Mouse (Mus musculus) neural tube, embryonic 14.5 days (tissue): ENCODE results near the gene Mlc1. TPM values are rescaled to one million over a fixed set of nuclear protein-coding genes. Genes with fewer than 3 reads are reported as not detected.
A peak's percentile ranks its signal among the peaks of the same experiment; 100 is the strongest.

Experiments
- ATAC-seq: fragments of 200-750 bp; cut with Nextera tagmentation; 2 replicates; pipeline ENCODE4 v1.8.0; 2017; ENCODE audit warnings: low read depth, mild to moderate bottlenecking, moderate TSS enrichment, moderate library complexity
- H3K27ac ChIP-seq: fragments of 300-500 bp; sonication (generic); 2 replicates; pipeline ENCODE4 v1.5.1; 2014; ENCODE audit warnings: low read depth, mild to moderate bottlenecking, control low read depth, low read length, moderate library complexity, mixed read lengths
- H3K27me3 ChIP-seq: fragments of 300-500 bp; sonication (generic); 2 replicates; pipeline ENCODE4 v1.6.1; 2014; ENCODE audit warnings: low read length; ENCODE audit not compliant: control insufficient read depth, insufficient read depth
- H3K36me3 ChIP-seq: fragments of 300-500 bp; sonication (generic); 2 replicates; pipeline ENCODE4 v1.6.1; 2014; ENCODE audit warnings: low read length, mixed read lengths; ENCODE audit not compliant: control insufficient read depth, insufficient read depth
- H3K4me1 ChIP-seq: fragments of 300-500 bp; sonication (generic); 2 replicates; pipeline ENCODE4 v1.6.1; 2014; ENCODE audit warnings: low read length; ENCODE audit not compliant: control insufficient read depth, insufficient read depth
- H3K4me2 ChIP-seq: fragments of 300-500 bp; sonication (generic); 2 replicates; pipeline ENCODE4 v1.6.1; 2014; ENCODE audit warnings: mild to moderate bottlenecking, low read depth, low read length, control low read depth
- H3K4me3 ChIP-seq: fragments of 300-500 bp; sonication (generic); 2 replicates; pipeline ENCODE4 v1.5.1; 2014; ENCODE audit warnings: low read depth, low read length, control low read depth, mixed read lengths
- H3K9ac ChIP-seq: fragments of 300-500 bp; sonication (generic); replicated peaks from 2 replicates; pipeline ENCODE4 v1.6.1; 2014; ENCODE audit warnings: low read depth, mild to moderate bottlenecking, control low read depth, low read length, mixed read lengths
- H3K9me3 ChIP-seq: fragments of 300-500 bp; sonication (generic); 2 replicates; pipeline ENCODE4 v1.6.1; 2016; ENCODE audit warnings: low read length; ENCODE audit not compliant: control insufficient read depth
- WGBS: fragments of 180-500 bp; shearing (Covaris S2); extraction: QIAGEN DNeasy Blood & Tissue Kit; methylation state at CpG from one replicate; pipeline ENCODE4 v1.1.7; 2014; 5-methylcytosine and 5-hydroxymethylcytosine counted together
- polyA plus RNA-seq: library from polyadenylated mRNA; unstranded; fragments of >200 nt; fragmentation: Nextera tagmentation; extraction: Ambion mirVana; gene quantifications from 2 replicates; pipeline ENCODE4 v1.2.1, GENCODE M21; 2014

The Mlc1 gene
- 13.5 and 17.5 TPM in 2 replicates for polyA plus RNA-seq

DNA sequence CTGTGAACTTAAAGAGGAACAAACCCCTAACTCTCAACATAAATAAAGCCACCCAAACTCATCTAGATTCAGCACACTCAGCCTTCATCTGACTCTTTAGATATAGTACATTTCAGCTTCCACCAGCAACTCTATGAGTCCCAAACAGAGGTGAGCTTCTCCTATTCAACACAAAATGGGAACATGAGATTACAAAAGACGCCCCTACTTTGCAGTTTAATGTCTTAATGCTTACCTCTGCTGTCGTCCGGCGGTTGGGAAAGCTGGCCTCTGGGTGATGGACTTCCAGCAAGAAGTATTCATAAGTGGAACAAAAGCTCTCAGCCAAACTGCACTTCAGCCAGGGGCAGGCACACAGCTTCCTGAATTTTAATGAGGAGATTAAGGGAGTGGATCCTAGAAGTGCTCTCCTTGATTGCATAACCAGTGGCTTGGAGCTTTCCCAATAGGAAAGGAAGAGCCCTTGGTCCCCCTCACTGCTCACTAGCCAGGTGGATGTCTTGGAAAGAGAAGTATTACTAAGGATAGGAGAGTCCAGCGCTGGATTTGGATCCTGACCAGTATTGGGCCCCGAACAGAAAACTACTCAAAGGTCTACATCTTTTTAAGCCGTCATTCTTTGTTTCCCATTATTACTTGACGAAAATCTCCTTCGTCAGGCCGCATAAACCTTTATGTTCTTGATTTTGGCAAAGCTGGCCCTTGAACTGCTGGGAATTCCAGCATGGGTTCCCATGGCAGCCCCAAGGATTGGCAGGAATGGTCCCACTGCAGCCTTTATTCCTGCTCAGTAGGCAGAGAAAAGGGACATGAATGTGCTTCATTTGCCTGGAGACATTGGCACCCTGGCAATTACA lies at the start of gene Mlc1:
Mlc1 (minus strand) TSS at position 727 of the 857 bp plus-strand sequence.
- no peaks in the 10 kb centered on the region for H3K4me1 ChIP-seq
- no peak within 1 kb of the TSS for H3K4me3 ChIP-seq
- peak within 1 kb of the TSS; percentile 62 for H3K27ac ChIP-seq
- no peaks in the 10 kb centered on the region for H3K9me3 ChIP-seq
- H3K36me3 ChIP-seq, result no peaks in the 10 kb centered on the region
- peak; percentile 84 for ATAC-seq
- H3K27me3 ChIP-seq, result no peaks in the 10 kb centered on the region
- no peak within 1 kb of the TSS for H3K9ac ChIP-seq
- H3K4me2 ChIP-seq, result peak within 1 kb of the TSS; percentile 14
- whole genome bisulfite sequencing, result 19% methylated on average over 10 of the region's 10 CpGs

DNA sequence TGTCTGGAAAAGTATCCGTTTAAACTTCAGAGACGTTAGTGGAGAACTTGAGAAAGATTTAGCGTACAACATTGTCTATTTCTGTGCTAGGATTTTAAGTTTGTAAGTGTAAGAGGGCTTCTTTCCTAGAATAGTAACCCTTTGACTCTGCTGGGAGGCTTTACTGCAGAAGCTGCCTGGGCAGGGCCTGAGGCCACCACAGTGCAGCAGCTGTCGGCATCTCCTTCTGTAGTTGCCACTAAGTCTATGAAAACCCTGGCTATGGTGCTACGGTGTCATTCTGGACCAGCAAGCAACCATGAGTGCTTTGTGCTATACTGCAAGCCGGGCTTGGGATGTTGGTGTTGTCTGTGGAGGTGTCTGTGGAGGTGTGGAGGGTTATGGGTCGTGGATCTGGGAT lies 41.7 kb upstream of the Mlc1 start:
- no peaks in the 10 kb centered on the region for H3K9me3 ChIP-seq
- H3K36me3 ChIP-seq, result no peaks in the 10 kb centered on the region
- H3K4me2 ChIP-seq, result no peak overlapping the region
- H3K27ac ChIP-seq, result no peak overlapping the region
- H3K4me3 ChIP-seq, result no peak overlapping the region
- no peaks in the 10 kb centered on the region for H3K27me3 ChIP-seq
- 91% methylated on average over 7 of the region's 7 CpGs for WGBS
- ATAC-seq, result no peak
- no peaks in the 10 kb centered on the region for H3K4me1 ChIP-seq
- no peak overlapping the region for H3K9ac ChIP-seq

DNA sequence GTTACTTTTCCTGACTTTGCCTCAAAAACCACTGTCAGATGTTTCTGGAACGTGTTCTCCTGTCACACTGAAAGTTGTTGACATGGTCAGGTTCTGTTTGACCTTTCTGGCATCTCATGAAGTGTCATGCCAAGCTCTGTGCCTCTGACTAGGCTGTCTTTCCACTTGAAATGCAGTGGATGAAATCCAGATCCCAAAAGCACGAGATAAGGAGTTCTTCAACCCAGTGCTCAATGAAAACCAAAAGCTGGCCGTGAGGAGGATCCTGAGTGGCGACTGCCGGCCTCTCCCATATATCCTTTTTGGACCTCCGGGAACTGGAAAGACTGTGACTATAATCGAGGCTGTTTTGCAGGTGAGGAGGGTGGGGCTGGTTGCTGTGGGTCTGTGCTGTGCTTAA lies 41.3 kb upstream of the Mlc1 start:
- H3K27me3 ChIP-seq, result no peaks in the 10 kb centered on the region
- H3K4me1 ChIP-seq, result no peaks in the 10 kb centered on the region
- no peak for ATAC-seq
- no peak overlapping the region for H3K27ac ChIP-seq
- no peaks in the 10 kb centered on the region for H3K9me3 ChIP-seq
- no peak overlapping the region for H3K9ac ChIP-seq
- 83% methylated on average over 7 of the region's 7 CpGs for WGBS
- no peaks in the 10 kb centered on the region for H3K36me3 ChIP-seq
- H3K4me3 ChIP-seq, result no peak overlapping the region
- no peak overlapping the region for H3K4me2 ChIP-seq

DNA sequence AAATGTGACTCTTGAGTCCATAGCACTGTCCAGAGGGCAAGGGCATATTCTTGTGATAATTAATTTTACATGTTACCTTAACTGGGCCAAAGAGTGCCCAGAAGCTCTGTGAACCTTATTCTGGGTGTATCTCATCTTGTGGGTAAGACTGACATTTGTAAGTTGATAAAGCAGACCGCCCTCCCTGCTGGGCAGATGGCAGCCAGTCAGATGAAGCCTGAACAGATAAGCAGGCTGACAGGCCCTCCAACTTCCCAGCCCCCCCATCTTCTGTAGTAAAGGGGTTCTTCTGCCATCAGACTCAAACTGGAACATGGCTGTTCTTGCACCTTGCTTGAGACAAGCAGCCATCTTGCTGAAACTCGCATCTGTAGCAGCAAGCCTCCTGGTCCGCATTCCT lies 37.9 kb upstream of the Mlc1 start:
- no peaks in the 10 kb centered on the region for H3K4me1 ChIP-seq
- no peak overlapping the region for H3K4me2 ChIP-seq
- H3K27me3 ChIP-seq, result no peaks in the 10 kb centered on the region
- H3K9ac ChIP-seq, result no peak overlapping the region
- 87% methylated on average over 3 of the region's 3 CpGs for WGBS
- no peak for ATAC-seq
- H3K9me3 ChIP-seq, result no peaks in the 10 kb centered on the region
- no peak overlapping the region for H3K4me3 ChIP-seq
- no peak overlapping the region for H3K27ac ChIP-seq
- no peaks in the 10 kb centered on the region for H3K36me3 ChIP-seq

DNA sequence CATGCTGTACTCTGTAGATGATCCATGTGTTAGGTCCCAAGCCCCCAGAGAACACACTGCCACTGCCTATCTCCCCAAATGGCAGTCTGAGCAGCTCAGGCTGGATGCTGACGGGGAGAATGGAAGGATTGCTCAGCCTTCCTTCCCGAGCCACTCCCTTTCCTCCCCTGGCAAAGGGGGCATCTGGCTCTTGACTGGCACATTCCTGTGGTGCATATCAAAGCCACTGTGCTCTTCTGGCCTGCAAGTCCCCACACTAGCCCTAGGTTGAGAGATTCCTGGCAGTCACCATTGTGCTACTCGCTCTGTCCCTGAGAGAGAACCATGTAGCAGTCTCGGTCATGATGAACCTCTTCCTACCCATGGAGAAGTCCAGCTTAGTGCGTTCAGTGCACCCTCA lies 29.0 kb upstream of the Mlc1 start:
- Histone ChIP-seq H3K4me1 (no peaks in the 10 kb centered on the region), H3K36me3 (no peaks in the 10 kb centered on the region), H3K27me3 (no peaks in the 10 kb centered on the region), H3K4me2 (no peak overlapping the region), H3K27ac (no peak overlapping the region), H3K9me3 (no peaks in the 10 kb centered on the region), H3K9ac (no peak overlapping the region), H3K4me3 (no peak overlapping the region)
- ATAC-seq, result no peak
- WGBS, result 84% methylated on average over 5 of the region's 5 CpGs

DNA sequence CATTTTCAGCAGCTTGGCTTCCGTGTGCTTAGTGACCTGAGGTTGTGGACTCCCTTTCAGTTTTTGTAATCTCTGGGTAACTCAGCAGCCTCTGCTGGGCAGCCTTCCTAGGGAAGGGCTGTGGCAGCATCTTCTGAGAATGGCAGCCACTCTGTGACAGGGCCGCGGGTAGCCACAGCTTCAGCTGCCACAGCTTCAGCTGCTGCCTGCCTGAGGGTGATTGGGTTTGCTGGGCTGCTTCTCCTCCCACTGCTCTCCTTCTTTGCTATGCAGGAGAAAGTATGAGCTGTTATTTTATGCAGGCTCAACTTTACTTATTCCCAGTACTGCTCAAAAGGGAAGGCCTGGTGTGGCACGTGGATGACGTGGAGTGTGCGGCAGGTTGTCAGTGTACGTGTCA lies 28.2 kb upstream of the Mlc1 start:
- Histone ChIP-seq H3K4me3 (no peak overlapping the region), H3K4me1 (no peaks in the 10 kb centered on the region), H3K27ac (no peak overlapping the region), H3K9ac (no peak overlapping the region), H3K4me2 (no peak overlapping the region), H3K27me3 (no peaks in the 10 kb centered on the region), H3K36me3 (no peaks in the 10 kb centered on the region), H3K9me3 (no peaks in the 10 kb centered on the region)
- ATAC-seq, result no peak
- WGBS, result 92% methylated on average over 7 of the region's 7 CpGs

DNA sequence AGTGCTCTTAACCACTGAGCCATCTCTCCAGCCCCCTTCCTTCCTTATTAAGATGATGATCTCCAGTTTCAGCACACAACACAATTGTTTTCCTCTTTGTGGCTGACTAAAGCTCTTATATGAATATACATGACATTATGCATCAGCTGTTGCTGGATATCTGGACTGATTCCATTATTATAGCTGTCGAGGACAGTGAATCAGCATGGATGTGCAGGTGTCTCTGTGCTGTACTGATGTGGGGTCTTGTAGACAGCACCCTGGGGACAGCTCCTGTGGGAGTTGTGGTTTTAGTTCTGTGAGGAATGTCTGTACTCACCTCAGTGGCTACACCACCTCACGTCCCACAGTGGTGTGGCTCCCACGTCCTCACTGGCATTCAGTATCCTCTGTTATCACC lies 22.4 kb upstream of the Mlc1 start:
- H3K27me3 ChIP-seq, result no peaks in the 10 kb centered on the region
- H3K4me2 ChIP-seq, result no peak overlapping the region
- H3K4me3 ChIP-seq, result no peak overlapping the region
- no peaks in the 10 kb centered on the region for H3K9me3 ChIP-seq
- H3K9ac ChIP-seq, result no peak overlapping the region
- H3K4me1 ChIP-seq, result no peaks in the 10 kb centered on the region
- H3K27ac ChIP-seq, result no peak overlapping the region
- ATAC-seq, result no peak
- WGBS, result 64% methylated on average over 3 of the region's 3 CpGs
- H3K36me3 ChIP-seq, result no peaks in the 10 kb centered on the region

DNA sequence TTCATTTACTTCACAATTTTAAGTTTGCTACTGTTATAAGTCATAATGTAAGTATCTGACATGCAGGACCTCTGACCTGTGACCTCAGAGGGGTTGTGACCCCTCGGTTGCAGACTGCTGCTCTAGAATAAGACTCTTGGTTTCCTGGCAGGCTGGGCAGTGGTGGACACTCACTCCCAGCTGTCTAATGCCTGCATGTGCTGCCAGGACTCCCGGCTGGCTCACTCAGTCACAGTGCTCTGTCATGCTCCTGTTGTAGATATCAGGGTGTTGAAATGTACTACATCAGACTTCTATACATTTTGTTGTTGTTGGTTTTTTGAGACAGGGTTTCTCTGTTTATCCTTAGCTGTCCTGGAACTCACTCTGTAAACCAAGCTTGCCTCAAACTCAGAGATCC lies 21.6 kb upstream of the Mlc1 start:
- Histone ChIP-seq H3K4me3 (no peak overlapping the region), H3K9ac (no peak overlapping the region), H3K9me3 (no peaks in the 10 kb centered on the region), H3K27me3 (no peaks in the 10 kb centered on the region), H3K4me2 (no peak overlapping the region), H3K4me1 (no peaks in the 10 kb centered on the region), H3K27ac (no peak overlapping the region), H3K36me3 (no peaks in the 10 kb centered on the region)
- 75% methylated on average over 2 of the region's 2 CpGs for WGBS
- ATAC-seq, result no peak

DNA sequence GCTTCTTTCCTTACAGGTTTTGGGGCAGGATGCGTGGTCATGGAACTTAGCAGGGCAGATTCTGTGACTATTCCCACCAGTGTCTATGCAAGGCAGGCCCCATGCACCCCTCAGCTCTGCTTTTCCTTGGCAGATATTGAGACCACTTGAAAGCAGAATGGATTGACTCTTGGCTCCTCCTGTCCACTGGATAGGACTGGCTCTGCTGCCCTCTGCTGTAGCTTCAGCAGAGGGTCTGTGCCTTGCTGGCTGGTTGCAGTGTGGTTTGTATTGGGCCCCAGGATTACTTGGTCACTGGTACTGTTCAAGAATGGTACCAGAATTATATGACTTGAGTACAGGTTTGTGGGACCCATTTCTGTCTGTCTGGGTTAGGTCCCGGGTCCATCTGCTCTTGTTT lies 20.3 kb upstream of the Mlc1 start:
- H3K27me3 ChIP-seq, result no peaks in the 10 kb centered on the region
- ATAC-seq, result no peak
- WGBS, result 86% methylated on average over 2 of the region's 2 CpGs
- H3K9me3 ChIP-seq, result no peaks in the 10 kb centered on the region
- H3K27ac ChIP-seq, result no peak overlapping the region
- H3K4me1 ChIP-seq, result no peaks in the 10 kb centered on the region
- no peak overlapping the region for H3K4me3 ChIP-seq
- H3K9ac ChIP-seq, result no peak overlapping the region
- H3K36me3 ChIP-seq, result no peaks in the 10 kb centered on the region
- no peak overlapping the region for H3K4me2 ChIP-seq
